Mouse (Mus musculus) hindbrain, embryonic 15.5 days (tissue): ENCODE measurements around the gene Tbc1d16. TPM values are rescaled to one million over a fixed set of nuclear protein-coding genes. Genes with fewer than 3 reads are reported as not detected.

Experiments
- ATAC-seq: fragments of 200-750 bp; cut with Nextera tagmentation; 2 replicates; pipeline ENCODE4 v1.8.0; 2017; ENCODE audit warnings: low read depth, moderate number of reproducible peaks, moderate TSS enrichment; ENCODE audit not compliant: low FRiP score
- H3K27ac ChIP-seq: fragments of 300-500 bp; sonication (generic); replicated peaks from 2 replicates; pipeline ENCODE4 v1.5.1; 2015; ENCODE audit warnings: mild to moderate bottlenecking, inconsistent platforms
- H3K27me3 ChIP-seq: fragments of 300-500 bp; sonication (generic); 2 replicates; pipeline ENCODE4 v1.6.1; 2015; ENCODE audit warnings: control low read depth, inconsistent platforms
- H3K36me3 ChIP-seq: fragments of 300-500 bp; sonication (generic); 2 replicates; pipeline ENCODE4 v1.6.1; 2015; ENCODE audit warnings: control low read depth, inconsistent platforms
- H3K4me1 ChIP-seq: fragments of 300-500 bp; sonication (generic); replicated peaks from 2 replicates; pipeline ENCODE4 v1.6.1; 2015; ENCODE audit warnings: control low read depth, inconsistent platforms
- H3K4me2 ChIP-seq: fragments of 300-500 bp; sonication (generic); 2 replicates; pipeline ENCODE4 v1.6.1; 2015; ENCODE audit warnings: moderate library complexity, mild to moderate bottlenecking, inconsistent platforms
- H3K4me3 ChIP-seq: fragments of 300-500 bp; sonication (generic); 2 replicates; pipeline ENCODE4 v1.5.1; 2015; ENCODE audit warnings: mild to moderate bottlenecking, inconsistent platforms
- H3K9ac ChIP-seq: fragments of 300-500 bp; sonication (generic); 2 replicates; pipeline ENCODE4 v1.6.1; 2015; ENCODE audit warnings: inconsistent platforms
- H3K9me3 ChIP-seq: fragments of 300-500 bp; sonication (generic); 2 replicates; pipeline ENCODE4 v1.6.1; 2016; ENCODE audit warnings: control low read depth, inconsistent platforms
- WGBS: fragments of 180-500 bp; shearing (Covaris S2); methylation state at CpG from one replicate; pipeline ENCODE4 v1.1.7; 2015; 5-methylcytosine and 5-hydroxymethylcytosine counted together
- polyA plus RNA-seq: library from polyadenylated mRNA; unstranded; fragments of >200 nt; fragmentation: Nextera tagmentation; extraction: Ambion mirVana; gene quantifications from 2 replicates; pipeline ENCODE4 v1.2.1, GENCODE M21; 2015

Gene Tbc1d16
- polyA plus RNA-seq, 1 experiment from 2014 or later, result 56.1 TPM

DNA sequence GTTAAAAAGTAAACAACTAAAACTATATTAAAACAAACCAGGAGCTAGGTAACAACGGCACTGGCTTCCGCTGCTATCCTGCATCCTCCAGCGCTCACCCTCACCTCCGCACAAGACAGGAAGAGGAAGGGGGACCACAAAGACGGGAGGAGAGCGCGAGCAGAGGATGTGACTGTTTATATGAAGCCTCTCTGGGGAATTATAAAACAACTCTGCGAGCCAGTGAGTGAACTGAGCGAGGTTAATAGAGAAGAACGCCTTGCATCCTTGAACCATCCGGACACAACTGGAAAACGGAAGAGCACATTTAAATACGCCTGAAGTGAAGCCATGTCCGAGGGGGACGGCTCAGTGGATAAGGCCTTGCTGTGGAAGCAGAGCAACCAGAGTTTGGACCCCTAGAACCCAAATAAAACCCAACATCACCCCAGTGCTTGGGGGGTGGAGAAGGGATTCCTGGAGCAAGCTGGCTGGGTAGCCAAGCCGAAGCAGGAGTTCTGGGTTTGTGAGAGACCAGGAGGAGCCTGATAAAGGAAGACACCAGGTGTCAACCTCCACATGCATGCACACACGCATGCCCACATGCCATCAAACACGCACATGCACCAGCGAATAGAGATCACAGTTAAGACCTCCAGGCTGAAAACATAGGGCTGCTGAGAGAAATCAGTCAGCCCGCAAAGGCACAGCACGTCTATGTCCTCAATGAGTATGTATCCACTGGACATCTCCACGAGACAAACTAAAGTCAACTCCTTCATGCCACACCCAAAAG is 65.2 kb downstream of the Tbc1d16 start:
- Histone ChIP-seq H3K27me3 (no peaks in the 10 kb centered on the region), H3K9ac (no peak overlapping the region), H3K36me3 (no peaks in the 10 kb centered on the region), H3K4me3 (no peak overlapping the region), H3K9me3 (no peaks in the 10 kb centered on the region), H3K4me1 (peaks cover 28% of the 10 kb centered on the region), H3K27ac (no peak overlapping the region), H3K4me2 (no peak overlapping the region)
- WGBS, result 73% methylated on average over 22 of the region's 22 CpGs
- no peak for ATAC-seq

- Histone ChIP-seq H3K9ac (no peak overlapping the region), H3K4me1 (peaks cover 42% of the 10 kb centered on the region), H3K4me2 (no peak overlapping the region), H3K36me3 (no peaks in the 10 kb centered on the region), H3K9me3 (no peaks in the 10 kb centered on the region), H3K27ac (no peak overlapping the region), H3K27me3 (no peaks in the 10 kb centered on the region), H3K4me3 (no peak overlapping the region)
- WGBS, result 98% methylated on average over 2 of the region's 2 CpGs
- ATAC-seq, result no peak
These were observed 66.6 kb downstream of the Tbc1d16 start for GRCm38 (mm10) chr11:119161665-119162064.

DNA sequence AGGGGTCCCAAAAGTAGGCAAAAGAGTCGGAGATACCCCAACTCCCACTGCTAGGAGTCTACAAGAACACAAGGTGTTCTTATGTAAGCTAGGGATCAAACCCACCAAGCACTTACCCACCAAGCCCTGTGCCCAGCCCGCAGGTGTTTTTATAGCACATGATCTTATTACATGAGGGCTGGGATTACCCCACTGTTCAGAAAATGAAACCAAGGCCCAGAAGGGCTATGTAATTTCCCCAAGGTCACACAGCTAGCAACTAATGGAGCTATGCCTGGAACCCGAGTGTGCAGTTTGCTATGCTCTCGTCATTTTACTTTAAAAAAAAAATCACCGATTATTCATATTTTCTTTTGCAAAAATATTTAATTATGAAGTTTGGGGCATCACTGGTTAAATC is 68.2 kb downstream of the Tbc1d16 start:
- ATAC-seq, result no peak

GRCm38 (mm10) chr11:119159496-119159895 is 68.8 kb downstream of the Tbc1d16 start:
- no peaks in the 10 kb centered on the region for H3K27me3 ChIP-seq
- no peak overlapping the region for H3K4me3 ChIP-seq
- WGBS, result 49% methylated on average over 11 of the region's 11 CpGs
- H3K9ac ChIP-seq, result no peak overlapping the region
- no peak overlapping the region for H3K4me2 ChIP-seq
- peaks cover 51% of the 10 kb centered on the region for H3K4me1 ChIP-seq
- H3K9me3 ChIP-seq, result no peaks in the 10 kb centered on the region
- H3K36me3 ChIP-seq, result no peaks in the 10 kb centered on the region; the same call in 1 of the 2 replicates
- no peak for ATAC-seq
- H3K27ac ChIP-seq, result no peak overlapping the region

More for the DNA sequence above, 68.2 kb downstream of the Tbc1d16 start:
- no peak overlapping the region for H3K4me3 ChIP-seq
- 77% methylated on average over 5 of the region's 5 CpGs for WGBS
- H3K4me1 ChIP-seq, result peaks cover 51% of the 10 kb centered on the region
- H3K9me3 ChIP-seq, result no peaks in the 10 kb centered on the region
- no peaks in the 10 kb centered on the region for H3K27me3 ChIP-seq
- H3K27ac ChIP-seq, result no peak overlapping the region
- no peaks in the 10 kb centered on the region; the same call in 1 of the 2 replicates for H3K36me3 ChIP-seq
- no peak overlapping the region for H3K4me2 ChIP-seq
- no peak overlapping the region for H3K9ac ChIP-seq

DNA sequence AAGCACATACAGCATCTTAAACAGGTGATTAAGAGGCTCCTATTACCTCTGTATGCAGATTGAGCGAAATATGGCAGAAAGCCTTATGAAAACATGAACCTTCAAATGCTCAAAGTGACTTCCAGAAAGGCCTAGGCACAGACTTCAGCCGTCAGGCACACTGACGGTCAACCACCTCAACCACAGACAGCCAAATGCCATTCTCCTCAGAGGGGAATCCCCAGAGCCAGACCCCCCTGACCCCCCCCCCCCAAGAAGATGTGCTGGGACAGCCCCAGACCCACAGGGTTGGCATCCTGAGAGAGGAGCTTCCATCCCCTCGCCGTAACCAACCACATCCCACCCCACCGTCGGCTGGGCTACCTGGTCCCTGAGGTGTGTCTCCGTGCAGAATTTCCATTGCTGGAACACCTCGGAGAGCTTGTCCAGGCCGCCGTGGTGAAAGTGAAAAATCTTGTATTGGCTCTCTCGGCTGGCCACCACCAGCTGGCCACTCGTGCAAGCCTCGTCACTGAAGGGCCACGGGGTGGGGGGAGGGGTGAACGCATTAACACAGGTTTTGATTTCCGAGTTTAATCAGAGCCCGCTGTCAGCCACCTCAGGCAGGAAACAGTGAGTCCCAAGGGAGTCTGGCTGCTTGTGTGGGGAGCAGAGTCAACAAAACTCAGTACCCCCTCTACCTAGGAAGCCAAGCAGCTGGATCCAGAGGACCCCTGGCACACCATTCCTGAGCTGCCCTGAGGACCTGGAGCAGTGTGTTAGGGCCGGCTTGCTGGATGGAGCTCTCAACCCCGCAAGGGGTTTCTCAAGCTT is 70.7 kb downstream of the Tbc1d16 start:
- Histone ChIP-seq H3K4me3 (no peak overlapping the region), H3K4me1 (peaks cover 51% of the 10 kb centered on the region), H3K4me2 (peak overlapping the region; percentile 40), H3K27ac (peak overlapping the region; percentile 69), H3K9ac (peak overlapping the region; percentile 21; the same call in 1 of the 2 replicates), H3K27me3 (no peaks in the 10 kb centered on the region), H3K36me3 (peaks cover 2% of the 10 kb centered on the region; the same call in 1 of the 2 replicates), H3K9me3 (no peaks in the 10 kb centered on the region)
- ATAC-seq, result no peak
- WGBS, result 14% methylated on average over 20 of the region's 20 CpGs

DNA sequence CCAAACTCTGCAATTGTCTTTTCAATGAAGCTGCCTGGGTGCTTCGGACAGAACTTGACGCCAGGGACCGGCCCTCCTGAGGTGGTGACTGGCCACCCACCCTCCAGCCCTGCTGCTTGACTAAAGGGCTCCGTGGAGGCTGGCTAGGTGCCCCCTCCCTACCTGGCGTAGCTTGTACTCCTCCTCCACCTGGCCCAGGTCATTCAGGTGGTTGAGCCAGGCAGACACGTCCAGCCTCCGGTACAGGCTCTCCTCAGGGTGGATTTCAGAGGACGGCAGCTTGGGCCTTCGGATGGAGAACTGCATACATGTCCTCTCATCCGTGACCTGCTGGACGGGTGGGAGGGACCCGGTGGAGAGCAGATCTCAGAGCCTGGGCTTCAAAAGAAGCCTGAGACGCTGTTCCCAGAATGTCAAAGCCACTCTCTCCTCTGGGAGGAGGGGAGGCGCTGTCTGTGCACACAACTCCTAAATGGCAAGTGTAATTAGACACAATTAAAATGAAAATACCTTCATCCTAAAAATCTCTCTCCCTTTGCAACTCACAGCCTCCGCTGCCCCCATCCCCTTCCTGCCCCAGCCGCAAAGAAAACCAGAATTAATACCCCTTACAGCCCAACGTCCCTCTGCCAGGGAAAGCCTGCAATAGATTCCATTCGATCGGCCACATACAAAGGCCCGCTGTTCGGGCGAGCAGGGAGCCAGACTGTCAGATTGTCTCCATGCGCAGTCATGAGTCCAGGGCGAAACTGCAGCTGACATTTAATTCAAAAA is 71.6 kb downstream of the Tbc1d16 start:
- Histone ChIP-seq H3K4me1 (peaks cover 51% of the 10 kb centered on the region), H3K4me3 (no peak overlapping the region), H3K9ac (peak overlapping the region; percentile 21; the same call in 1 of the 2 replicates), H3K4me2 (peak overlapping the region; percentile 40), H3K9me3 (no peaks in the 10 kb centered on the region), H3K36me3 (peaks cover 2% of the 10 kb centered on the region; the same call in 1 of the 2 replicates), H3K27ac (peak overlapping the region; percentile 69), H3K27me3 (no peaks in the 10 kb centered on the region)
- no peak for ATAC-seq
- 15% methylated on average over 24 of the region's 24 CpGs for WGBS

- WGBS, result 28% methylated on average over 30 of the region's 30 CpGs
- Histone ChIP-seq H3K36me3 (peaks cover 2% of the 10 kb centered on the region; the same call in 1 of the 2 replicates), H3K4me3 (no peak overlapping the region), H3K27ac (peak overlapping the region; percentile 69), H3K27me3 (no peaks in the 10 kb centered on the region), H3K9me3 (no peaks in the 10 kb centered on the region), H3K4me1 (peaks cover 54% of the 10 kb centered on the region), H3K9ac (no peak overlapping the region), H3K4me2 (peak overlapping the region; percentile 40; the same call in 1 of the 2 replicates)
- no peak for ATAC-seq
These were observed 72.4 kb downstream of the Tbc1d16 start for GRCm38 (mm10) chr11:119155638-119156480.

GRCm38 (mm10) chr11:119152321-119152831 is 75.9 kb downstream of the Tbc1d16 start:
- H3K4me2 ChIP-seq, result no peak overlapping the region
- no peak for ATAC-seq
- H3K4me1 ChIP-seq, result peaks cover 32% of the 10 kb centered on the region
- WGBS, result 48% methylated on average over 14 of the region's 14 CpGs
- no peaks in the 10 kb centered on the region for H3K27me3 ChIP-seq
- no peaks in the 10 kb centered on the region for H3K9me3 ChIP-seq
- no peak overlapping the region for H3K27ac ChIP-seq
- no peak overlapping the region for H3K9ac ChIP-seq
- no peak overlapping the region for H3K4me3 ChIP-seq
- peaks cover 17% of the 10 kb centered on the region; the same call in 1 of the 2 replicates for H3K36me3 ChIP-seq

GRCm38 (mm10) chr11:119151073-119151607 is 77.2 kb downstream of the Tbc1d16 start:
- H3K9me3 ChIP-seq, result no peaks in the 10 kb centered on the region
- no peaks in the 10 kb centered on the region for H3K27me3 ChIP-seq
- H3K4me2 ChIP-seq, result no peak overlapping the region
- no peak overlapping the region for H3K4me3 ChIP-seq
- peaks cover 20% of the 10 kb centered on the region for H3K4me1 ChIP-seq
- no peak overlapping the region for H3K9ac ChIP-seq
- H3K36me3 ChIP-seq, result peaks cover 17% of the 10 kb centered on the region; the same call in 1 of the 2 replicates
- peak overlapping the region; percentile 71 for H3K27ac ChIP-seq
- 0 out of 2 replicates have a peak, but pooled peaks have one; percentile 3 for ATAC-seq
- WGBS, result 87% methylated on average over 10 of the region's 10 CpGs

- H3K27ac ChIP-seq, result peak overlapping the region; percentile 71
- H3K4me2 ChIP-seq, result no peak overlapping the region
- ATAC-seq, result 0 out of 2 replicates have a peak, but pooled peaks have one; percentile 3
- H3K9ac ChIP-seq, result no peak overlapping the region
- H3K27me3 ChIP-seq, result no peaks in the 10 kb centered on the region
- peaks cover 13% of the 10 kb centered on the region for H3K4me1 ChIP-seq
- H3K4me3 ChIP-seq, result no peak overlapping the region
- 48% methylated on average over 10 of the region's 10 CpGs for WGBS
- peaks cover 17% of the 10 kb centered on the region; the same call in 1 of the 2 replicates for H3K36me3 ChIP-seq
- no peaks in the 10 kb centered on the region for H3K9me3 ChIP-seq
These were observed 77.9 kb downstream of the Tbc1d16 start for GRCm38 (mm10) chr11:119150442-119150841.
